Mouse (Mus musculus): Measurements from ENCODE around the gene Pth1r. TPM values are rescaled to one million over a fixed set of nuclear protein-coding genes. Genes with fewer than 3 reads are reported as not detected.
"Not testable (repeated sequence)": the region's sequence is repeated elsewhere in the genome, so short reads cannot be mapped to it uniquely, and the experiment has no call there.

Gene Pth1r
- total RNA-seq, 2 experiments from 2014 or later = 6.4 to 8.3 TPM

DNA sequence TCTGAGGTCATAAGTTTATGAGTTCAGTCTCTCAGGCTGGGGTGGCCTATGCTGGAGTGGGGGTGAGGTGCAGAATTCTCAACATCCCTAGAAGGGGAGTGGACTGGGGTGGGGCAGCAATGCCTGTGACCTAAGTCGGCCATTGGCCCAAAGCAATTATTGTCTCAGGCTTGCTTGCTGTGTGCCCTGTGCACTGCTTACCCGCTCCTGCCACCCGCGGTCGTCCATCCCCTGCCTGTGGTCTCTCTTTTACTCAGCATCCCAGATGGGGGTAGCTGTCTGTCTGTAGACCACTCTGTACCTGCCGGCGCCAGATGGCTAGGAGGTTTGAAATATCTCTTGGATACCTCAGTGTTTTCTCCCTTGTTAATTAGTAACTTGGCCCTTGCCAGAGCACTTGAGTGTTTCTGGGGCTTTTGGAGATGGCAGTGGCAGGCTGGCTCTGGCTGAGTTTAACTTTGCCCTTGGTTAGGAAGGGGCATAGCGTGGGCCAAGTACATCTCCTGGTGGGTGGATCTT lies 57.6 kb downstream of the Pth1r start:
- intact Hi-C loops (cut with DNase I) = no loop called here
- DNase-seq (ENCODE audit: low spot score in 2 of 2) = no peak

DNA sequence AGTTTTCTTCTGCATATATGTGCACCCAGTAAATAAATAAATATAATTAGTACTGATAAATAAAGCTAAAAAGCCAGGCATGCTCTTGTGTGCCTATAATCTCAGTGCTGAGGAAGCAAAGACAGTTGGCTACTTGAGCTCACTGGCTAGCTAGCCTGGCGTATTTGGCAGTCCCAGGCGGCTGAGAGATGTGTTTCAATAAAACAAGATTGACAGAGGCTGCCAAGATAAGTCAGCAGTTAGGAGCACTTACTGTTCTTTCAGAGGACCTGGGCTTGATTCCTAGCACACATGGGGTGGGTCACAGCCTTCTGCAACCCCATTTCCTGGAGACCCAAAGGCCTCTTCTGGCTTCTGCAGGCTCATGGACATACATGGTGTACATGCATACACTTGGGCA lies 59.1 kb downstream of the Pth1r start:
- DNase-seq (ENCODE audit: low spot score in 2 of 2) = no peak
- intact Hi-C loops (cut with DNase I) = no loop called here

DNA sequence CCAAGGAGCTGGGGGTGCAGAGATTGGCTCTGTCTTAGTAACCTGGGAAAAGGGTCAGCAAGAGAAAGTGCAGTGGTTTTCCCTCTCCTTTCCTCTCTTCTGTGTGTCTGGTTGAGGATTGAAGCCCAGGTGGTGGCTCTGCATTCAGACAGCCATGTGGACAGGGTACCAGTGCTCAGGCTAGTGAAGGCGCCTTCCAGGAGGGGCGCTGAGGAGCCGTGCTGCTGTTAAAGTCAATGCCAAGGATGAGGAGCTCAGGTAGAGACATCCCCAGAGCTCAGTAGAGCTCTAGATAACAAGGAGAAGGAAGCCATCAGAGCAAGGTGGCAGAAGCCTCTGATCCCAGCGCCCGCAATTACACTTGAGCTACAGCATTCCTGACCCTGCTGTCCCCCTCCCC lies 59.9 kb downstream of the Pth1r start:
- no peak for DNase-seq (ENCODE audit: low spot score in 2 of 2)
- intact Hi-C loops (cut with DNase I) = no loop called here

DNA sequence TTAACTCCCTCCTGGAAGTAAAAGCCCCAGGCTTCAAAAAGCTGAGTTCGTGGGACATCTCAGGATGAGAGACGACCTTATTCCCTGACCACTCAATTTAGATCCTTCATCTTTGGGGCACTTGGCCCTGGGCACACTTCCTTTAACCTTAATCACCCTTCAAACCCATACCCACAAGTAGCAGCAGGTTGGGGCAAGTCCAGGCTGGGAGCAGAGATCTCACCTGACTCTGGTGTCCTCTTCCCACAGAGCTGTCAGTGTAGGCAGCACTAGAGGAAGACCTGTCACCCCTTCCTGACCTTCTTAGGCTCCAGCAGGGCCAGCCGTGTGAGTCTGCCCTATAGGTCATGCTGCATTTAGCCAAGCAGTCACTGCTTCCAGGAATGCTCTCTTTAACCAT lies 60.5 kb downstream of the Pth1r start:
- intact Hi-C loops (cut with DNase I) = no loop called here
- no peak for DNase-seq (ENCODE audit: low spot score in 2 of 2)

DNA sequence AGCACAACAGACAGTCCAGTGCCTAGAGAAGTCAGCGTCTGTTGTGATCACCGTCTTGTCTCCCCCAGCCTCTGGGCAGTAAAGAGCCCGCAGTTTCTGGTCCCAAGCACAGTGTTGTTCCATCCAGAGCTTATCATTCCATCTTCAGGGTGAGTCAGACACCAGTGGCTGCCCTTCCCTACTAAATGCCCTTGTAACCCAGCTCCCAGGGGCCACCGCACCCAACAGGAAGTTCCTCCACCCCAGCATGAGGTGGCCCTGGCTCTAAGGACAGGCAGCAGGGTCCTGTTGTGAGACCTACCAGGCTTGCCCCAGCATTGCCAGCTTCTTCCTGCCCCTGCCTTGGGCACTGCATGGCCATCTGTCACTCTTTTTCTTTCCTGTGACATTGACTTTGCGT lies 61.4 kb downstream of the Pth1r start:
- intact Hi-C loops (cut with DNase I) = no loop called here

DNA sequence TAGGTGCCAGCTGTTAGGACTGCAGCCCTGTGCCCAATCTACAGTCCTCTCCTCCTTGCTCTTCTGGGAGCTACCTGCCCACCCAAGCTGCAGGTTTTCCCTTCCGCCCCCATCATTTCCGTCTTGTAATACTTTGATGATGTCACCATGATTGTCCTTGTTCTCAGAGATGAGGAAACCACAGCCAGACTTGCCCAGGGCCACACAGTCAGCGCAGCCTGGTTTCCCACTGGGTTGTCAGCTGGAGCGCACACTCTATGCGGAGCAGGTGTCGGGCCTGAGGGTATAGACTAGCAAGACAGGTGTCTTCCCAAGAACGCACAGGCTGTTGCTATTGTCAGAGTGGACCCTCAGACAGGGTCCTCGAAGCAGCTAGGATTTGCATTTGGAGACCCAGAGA lies 61.8 kb downstream of the Pth1r start:
- intact Hi-C loops (cut with DNase I) = no loop called here
- DNase-seq (ENCODE audit: low spot score in 2 of 2) = no peak

More for the DNA sequence above, 61.4 kb downstream of the Pth1r start:
- no peak for DNase-seq (ENCODE audit: low spot score in 2 of 2)

DNA sequence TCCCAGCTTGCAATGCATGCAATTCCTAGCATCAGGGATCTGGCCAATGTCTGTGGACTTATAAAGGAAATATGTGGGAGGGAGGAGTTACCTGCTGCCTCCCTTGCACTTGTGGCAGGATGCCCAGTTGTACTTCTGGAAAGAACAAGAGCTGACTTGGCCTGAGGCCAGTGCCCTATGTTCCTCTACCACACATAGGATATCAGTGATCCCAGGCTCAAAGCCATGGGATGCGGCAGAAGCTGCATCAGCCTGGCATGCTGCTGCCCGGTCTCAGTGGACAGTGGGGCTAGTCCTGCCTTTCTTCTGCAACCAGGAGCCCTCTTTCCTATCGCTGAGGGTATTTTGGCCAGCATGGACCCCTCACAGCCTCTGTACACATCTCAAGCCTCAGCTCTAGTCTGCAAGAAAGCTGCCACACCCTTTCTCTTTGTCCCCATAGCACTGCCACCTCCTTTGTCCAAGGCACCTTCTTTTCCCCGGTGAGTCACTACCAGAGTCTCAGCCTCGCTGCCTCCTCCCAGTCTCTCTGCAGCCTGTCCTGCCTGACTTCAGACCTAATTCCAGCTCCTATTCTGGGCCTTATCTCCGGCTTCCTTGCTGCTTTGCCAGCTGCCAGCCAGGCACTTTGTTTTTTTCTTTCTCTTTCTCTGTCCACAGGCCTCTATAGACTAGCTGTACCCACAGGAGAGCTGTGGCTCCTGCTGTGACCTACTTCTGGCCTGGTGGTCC lies 62.7 kb downstream of the Pth1r start:
- intact Hi-C loops (cut with DNase I) = no loop called here
- DNase-seq (ENCODE audit: low spot score in 2 of 2) = peak; percentile 67 to 83

DNA sequence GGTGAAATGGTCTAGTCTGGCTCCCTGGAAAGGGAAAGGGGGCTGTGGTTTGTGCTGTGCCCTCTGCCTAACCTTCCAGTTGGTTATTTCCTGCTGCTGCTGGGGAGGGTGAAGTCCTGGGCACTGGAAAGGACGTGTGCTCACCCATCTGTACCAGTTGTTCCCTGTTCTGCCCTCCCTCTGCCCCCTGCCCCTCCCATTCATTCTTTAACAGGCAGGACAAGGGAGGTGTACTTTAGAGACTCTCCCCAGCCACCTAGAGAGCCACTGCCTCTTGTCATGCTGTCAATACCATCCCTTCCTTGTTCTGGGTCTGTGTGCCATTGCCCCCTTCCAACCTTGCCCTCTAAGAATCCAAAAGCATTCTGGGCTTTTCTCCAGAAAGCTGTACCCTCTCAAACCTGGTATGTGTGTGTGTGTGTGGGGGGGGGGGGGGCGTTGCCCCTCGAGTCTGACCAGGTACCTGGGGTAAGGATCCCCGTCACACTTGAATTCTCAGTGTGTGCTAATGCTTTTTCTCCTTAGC lies 63.3 kb downstream of the Pth1r start:
- no peak for DNase-seq (ENCODE audit: low spot score in 2 of 2)
- intact Hi-C loops (cut with DNase I) = no loop called here

DNA sequence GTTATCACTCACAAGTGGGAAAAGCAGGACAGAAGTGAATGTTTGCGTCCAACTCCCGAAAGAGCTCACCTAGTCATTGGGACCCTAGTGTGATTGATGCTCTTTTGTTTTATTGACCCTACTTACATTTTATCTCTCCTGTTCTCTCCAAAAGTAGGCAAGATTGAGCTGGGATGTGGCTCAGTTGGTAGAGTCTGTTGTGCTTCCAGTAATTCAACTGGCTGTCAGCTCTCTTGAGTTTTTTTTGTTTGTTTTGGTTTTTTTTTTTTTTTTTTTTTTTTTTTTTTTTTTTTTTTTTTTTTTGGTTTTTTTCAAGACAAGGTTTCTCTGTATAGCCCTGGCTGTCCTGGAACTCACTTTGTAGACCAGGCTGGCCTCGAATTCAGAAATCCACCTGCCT lies 64.2 kb downstream of the Pth1r start:
- intact Hi-C loops (cut with DNase I); DNase-seq (ENCODE audit: low spot score in 2 of 2): not testable (repeated sequence)

DNA sequence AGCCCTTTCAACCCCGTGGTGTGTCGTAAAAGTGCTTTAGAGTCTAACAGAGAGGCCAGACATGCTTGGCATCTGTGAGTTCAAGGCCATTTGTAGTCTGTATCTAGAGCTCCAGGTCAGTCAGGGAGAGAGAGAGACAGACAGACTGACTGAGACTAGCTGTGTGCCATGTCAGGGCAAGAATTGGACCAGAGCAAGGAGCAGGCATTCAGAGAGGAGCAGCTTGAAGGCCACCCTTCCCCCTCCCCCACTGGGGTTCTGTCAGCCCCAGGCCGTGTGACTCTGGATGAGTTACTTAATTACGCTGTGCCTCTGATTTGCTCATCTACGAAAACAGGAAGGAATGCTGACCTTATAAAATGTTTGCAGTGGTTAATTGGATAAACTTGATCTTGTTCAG lies 64.7 kb downstream of the Pth1r start:
- intact Hi-C loops (cut with DNase I) = no loop called here
- DNase-seq (ENCODE audit: low spot score in 2 of 2) = no peak

DNA sequence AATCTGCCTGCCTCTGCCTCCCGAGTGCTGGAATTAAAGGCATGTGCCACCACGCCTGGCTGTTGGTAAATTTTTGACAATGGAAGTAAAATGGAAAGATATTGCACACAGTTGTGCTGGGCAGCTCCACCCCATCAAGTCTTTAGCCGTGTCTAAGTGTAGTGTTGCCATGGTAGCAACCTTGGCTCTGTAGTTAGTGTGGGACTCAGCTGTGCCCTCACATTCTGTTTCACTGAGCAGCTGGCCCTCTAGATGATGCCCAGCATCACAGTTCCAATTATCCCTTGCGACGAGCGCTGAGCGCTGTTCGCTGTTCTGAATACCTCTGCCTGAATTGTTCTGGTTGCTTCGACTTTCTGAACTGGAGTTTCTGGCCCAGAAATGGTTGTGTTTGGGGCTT lies 65.1 kb downstream of the Pth1r start:
- intact Hi-C loops (cut with DNase I) = no loop called here
- DNase-seq (ENCODE audit: low spot score in 2 of 2) = peak; percentile 35 to 69

DNA sequence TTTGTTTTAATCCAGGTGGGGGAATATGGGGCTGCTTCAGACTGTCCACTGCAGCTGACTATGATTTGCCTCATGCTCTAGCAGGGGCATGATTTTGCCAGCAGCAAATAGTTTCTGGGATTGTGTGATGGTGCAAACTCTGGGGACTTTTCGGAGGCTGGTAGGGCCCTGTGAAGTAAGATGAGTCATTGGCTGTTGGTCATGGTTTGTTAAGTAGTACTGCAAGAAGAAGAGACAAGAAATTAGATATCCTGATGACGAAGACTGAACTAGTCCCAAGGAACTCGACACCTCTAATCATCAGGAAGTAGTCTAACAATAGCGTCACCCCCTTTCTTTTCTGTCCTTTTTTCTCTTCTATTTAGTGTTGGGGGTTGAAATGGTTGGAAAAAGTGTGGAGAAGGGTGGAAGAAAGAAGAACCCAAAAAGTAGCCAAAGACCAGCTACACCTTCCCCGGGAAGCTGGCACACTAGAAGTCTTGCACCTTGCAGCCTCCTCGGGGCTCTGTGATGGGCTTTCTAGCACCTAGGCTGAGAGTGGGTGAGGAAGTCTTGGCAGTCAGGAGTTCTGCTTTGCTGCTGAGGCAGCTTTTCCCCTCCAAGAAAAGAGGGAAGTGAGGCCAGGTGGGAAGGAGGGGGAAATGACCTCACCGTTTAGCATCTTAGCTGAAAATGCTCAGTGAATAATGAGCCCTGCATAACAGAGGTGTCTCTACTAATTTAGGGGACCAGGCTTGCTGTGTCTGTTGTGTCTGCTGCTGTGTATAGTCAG lies 66.0 kb downstream of the Pth1r start:
- no peak for DNase-seq (ENCODE audit: low spot score in 2 of 2)
- intact Hi-C loops (cut with DNase I) = no loop called here

DNA sequence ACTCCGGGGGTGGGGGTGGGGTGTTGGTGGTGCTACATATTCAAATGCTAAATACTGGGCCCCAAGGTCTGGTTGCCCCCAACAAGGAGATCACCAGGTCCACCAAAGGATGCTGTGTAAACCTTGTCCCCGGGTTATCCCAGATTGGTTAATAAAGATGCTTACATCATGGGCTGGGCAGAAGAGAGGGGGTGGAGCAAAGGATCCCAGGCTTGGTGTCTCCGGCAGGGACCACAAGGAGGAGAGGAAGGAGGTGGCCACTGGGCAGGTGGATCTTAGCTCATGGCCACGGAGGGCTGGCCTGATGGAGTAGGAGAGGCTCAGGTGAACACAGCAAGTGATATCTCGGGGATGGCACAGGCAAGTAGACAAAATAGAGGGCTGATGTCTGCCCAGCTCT lies 68.1 kb downstream of the Pth1r start:
- DNase-seq (ENCODE audit: low spot score in 2 of 2) = no peak
- intact Hi-C loops (cut with DNase I) = no loop called here

DNA sequence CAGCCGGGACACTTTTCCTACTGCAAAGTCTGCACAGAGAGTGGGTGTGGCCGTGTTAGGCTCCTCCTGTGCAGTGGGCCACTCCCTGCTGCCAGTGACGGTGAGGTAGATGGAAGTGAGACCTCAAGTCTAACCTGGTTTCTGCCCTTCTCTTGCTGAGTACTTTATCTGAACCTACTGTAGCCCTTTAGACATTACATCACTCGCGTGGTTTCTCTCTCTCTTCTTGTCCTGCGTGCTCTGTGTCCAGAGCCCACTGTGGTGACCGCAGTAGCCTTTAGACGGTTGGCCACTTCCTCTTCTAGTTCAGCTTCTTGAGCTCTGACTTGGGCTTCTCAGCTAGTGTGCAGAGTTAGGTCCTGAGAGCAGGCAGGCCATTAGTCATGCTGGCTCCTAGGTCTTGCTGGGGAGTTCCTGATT lies 70.4 kb downstream of the Pth1r start:
- peak in 1 of 2 experiments; percentile 51 for DNase-seq (ENCODE audit: low spot score in 2 of 2)
- intact Hi-C loops (cut with DNase I) = no loop called here

DNA sequence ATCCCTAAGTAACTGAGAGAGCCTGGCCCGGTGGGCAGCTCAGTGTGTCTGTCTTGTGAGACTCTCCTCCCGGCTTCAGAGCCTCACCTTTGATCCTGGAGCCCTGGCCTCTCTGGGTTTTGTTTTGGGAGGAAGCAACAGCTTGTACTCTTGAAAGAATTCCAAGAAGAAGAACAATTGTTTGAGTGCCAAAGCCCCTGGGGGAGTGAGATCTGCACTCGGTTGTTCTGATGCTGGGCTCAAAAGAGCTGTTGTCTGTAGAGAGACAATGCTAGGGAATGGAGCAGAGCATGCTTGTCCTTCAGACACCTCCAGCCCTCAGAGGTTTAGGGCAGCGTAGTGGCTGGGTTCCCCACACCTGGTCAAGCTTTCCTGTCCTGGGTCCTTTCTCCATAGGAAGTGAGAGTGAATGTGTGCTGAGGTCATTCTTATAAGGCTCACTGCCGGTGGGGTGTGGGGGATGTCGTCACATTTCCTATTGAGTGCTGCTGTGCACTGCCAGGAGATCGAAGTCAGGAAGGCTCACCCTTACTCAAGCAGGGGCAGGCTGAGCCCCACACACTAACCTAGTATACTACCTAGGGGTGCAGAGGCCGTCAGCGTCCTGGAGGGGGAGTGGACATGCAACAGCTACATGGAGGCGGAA lies 73.7 kb downstream of the Pth1r start:
- no peak for DNase-seq (ENCODE audit: low spot score in 2 of 2)
- intact Hi-C loops (cut with DNase I) = no loop called here

DNA sequence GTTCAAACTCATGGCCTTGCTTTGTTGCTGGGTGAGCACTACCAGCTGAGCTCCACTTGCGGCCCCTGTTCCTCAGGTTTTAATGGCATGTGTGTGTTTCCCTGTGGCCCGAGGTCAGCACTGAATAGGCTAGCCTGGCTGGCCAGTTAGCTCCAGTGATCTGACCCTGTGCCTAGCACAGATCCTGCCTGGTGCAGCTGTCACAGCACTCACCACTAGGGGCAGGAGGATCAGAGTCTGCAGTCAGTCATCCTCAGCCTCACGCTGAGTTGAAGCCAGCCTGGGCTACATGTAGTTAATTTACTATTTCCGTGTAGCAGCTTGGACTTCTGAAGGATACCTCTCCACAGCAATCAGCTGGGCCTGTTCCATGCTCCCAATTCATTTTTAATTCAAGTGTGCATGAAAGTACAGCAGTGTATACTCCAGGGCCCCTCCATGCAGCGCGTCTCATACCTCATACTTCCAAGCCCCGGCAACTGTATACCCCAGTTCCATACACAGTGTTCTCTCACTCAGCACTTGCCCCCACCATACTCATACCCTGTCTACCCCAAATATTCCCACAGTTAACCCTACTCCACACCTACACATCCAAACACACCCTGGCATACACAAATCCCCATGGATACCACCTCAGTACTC lies 74.4 kb downstream of the Pth1r start:
- DNase-seq (ENCODE audit: low spot score in 2 of 2) = no peak
- intact Hi-C loops (cut with DNase I) = no loop called here
